Mouse (Mus musculus): Measurements from ENCODE around the gene Rint1.

The Rint1 gene

GRCm38 (mm10) chr5:23787536-23788389 is at the start of gene Rint1:
Gene Rint1, plus strand, starts transcription at chr5:23787711.
- DNase-seq, result peak; percentile 96

- DNase-seq, result no peak
Observed at GRCm38 (mm10) chr5:23743261-23743660, 44.2 kb upstream of the Rint1 start.

GRCm38 (mm10) chr5:23749882-23750281 is 37.6 kb upstream of the Rint1 start:
- DNase-seq, result no peak

- no peak for DNase-seq
Observed at GRCm38 (mm10) chr5:23755591-23755990, 31.9 kb upstream of the Rint1 start.

GRCm38 (mm10) chr5:23756368-23756767 is 31.1 kb upstream of the Rint1 start:
- DNase-seq, result peak; percentile 4

GRCm38 (mm10) chr5:23758633-23759032 is 28.9 kb upstream of the Rint1 start:
- peak; percentile 53 for DNase-seq

DNA sequence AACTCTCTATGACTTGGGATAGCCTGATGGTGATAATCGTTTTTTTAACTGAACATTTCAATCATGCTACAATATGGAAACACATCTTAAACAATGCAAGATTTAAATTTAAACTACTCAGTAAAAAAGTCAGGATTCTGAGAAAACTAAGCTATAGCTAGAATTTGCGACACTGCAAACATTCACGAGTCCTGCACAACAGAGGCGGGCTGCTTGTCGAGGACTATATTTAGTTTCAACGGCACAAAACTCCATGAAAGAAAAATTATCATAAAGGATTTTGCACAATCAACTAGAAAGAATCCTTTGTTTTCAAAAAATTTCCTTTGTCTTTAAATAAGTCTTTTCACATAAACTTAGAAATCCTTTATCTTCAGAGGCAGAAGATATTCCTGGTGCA is 25.0 kb upstream of the Rint1 start:
- no peak for DNase-seq

GRCm38 (mm10) chr5:23764557-23764956 is 23.0 kb upstream of the Rint1 start:
- no peak for DNase-seq

- no peak for DNase-seq
Observed at GRCm38 (mm10) chr5:23771105-23771504, 16.4 kb upstream of the Rint1 start.

- no peak for DNase-seq
Observed at GRCm38 (mm10) chr5:23774186-23774585, 13.3 kb upstream of the Rint1 start.

GRCm38 (mm10) chr5:23780516-23780915 is 7.0 kb upstream of the Rint1 start:
- no peak for DNase-seq

- DNase-seq, result no peak
Observed at GRCm38 (mm10) chr5:23781172-23781571, 6.3 kb upstream of the Rint1 start.

GRCm38 (mm10) chr5:23782051-23782810 is 5.3 kb upstream of the Rint1 start:
- DNase-seq, result no peak

GRCm38 (mm10) chr5:23782931-23783877 is 4.3 kb upstream of the Rint1 start, which contains the start of gene Pus7:
Gene Pus7, minus strand, starts transcription at chr5:23783711.
- DNase-seq, result peak; percentile 90

DNA sequence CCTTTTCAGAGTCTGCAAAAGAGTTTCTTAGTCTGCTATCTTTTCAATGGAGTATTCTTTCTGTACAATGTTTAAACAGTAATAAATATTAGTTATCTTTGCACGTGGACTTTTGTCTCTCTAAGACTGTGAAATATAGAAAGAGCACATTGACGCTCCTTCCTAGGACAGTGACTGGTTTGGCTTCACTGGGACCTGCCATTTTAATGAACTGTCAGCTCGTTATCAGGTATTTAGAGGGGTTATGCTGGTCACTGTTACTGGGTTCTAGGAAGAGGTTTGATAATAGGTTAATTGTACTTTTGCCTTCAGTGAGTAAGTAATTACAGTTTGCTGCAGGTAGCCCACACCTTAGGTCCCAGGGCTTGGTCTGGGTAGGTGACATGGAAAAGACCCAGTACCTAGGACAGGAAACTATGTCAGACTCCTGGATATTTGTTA is 899 bp downstream of the Rint1 start:
- DNase-seq, result no peak

- DNase-seq, result no peak
Observed at GRCm38 (mm10) chr5:23789078-23789612, 1.6 kb downstream of the Rint1 start.

GRCm38 (mm10) chr5:23792726-23793125 is 5.2 kb downstream of the Rint1 start:
- no peak for DNase-seq

- no peak for DNase-seq
Observed at GRCm38 (mm10) chr5:23814841-23815240, 27.3 kb downstream of the Rint1 start.

DNA sequence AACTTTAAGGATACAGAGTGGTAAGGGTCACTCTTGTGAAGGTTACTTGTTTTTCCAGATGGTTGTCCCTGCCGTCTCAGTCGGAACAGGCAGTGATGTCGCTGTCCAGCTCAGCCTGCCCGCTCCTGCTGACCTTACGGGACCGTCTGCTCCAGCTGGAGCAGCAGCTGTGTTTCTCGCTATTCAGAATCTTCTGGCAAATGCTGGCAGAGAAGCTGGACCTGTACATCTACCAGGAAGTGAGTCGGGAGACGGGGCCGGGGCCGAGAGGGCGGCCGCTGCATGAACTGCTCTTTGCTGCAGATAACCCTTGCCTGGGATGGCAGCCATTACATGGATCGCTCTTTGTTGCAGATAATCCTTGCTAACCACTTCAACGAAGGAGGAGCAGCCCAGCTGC is 29.2 kb downstream of the Rint1 start:
- no peak for DNase-seq

GRCm38 (mm10) chr5:23822306-23822705 is 34.8 kb downstream of the Rint1 start:
- no peak for DNase-seq

GRCm38 (mm10) chr5:23824171-23824733 is 36.7 kb downstream of the Rint1 start:
- DNase-seq, result no peak

All from lung, postnatal 10 days (tissue).